8 mouse cellular contexts compared by ENCODE assay signal in genomic region chr19:32390116-32390515, GRCm38 (mm10). TPM values are rescaled to one million over a fixed set of nuclear protein-coding genes. Genes with fewer than 3 reads are reported as not detected.
A peak's percentile ranks its signal among the peaks of the same experiment; 100 is the strongest.
DNase-seq lines count a peak whose midpoint lies in the region; ATAC-seq and TF ChIP-seq lines count a peak whose summit lies in the region.

No protein-coding gene starts in this region.

- H3K4me1 ChIP-seq in lung, postnatal 0 days (ENCODE audit: insufficient read depth, low read depth, low read length) = peaks cover 8% of the 10 kb centered on the region; the same call in 1 of the 2 replicates
- H3K4me1 ChIP-seq in limb, embryonic 14.5 days (ENCODE audit: control insufficient read depth, insufficient read depth, low read length) = peaks cover 9% of the 10 kb centered on the region
- peaks cover 21% of the 10 kb centered on the region for H3K4me1 ChIP-seq in stomach, embryonic 16.5 days (ENCODE audit: control insufficient read depth, insufficient read depth, low read length)

- DNase-seq in adrenal gland, adult 2 months = peak; percentile 31
- no peak for DNase-seq in adrenal gland, postnatal 10 days
- DNase-seq in lung, postnatal 0 days (ENCODE audit: low spot score) = peak; percentile 30
- DNase-seq in lung, postnatal 14 days = no peak
- DNase-seq in limb, embryonic 14.5 days (ENCODE audit: low spot score) = no peak
- no peak for DNase-seq in urinary bladder, adult 2 months (ENCODE audit: low spot score)
- DNase-seq in layer of hippocampus, postnatal 10 days (ENCODE audit: low spot score in 2 of 2) = no peak

- 46% methylated on average over 7 of the region's 7 CpGs for WGBS in lung, postnatal 0 days
- 86% methylated on average over 7 of the region's 7 CpGs for WGBS in limb, embryonic 14.5 days
- WGBS in stomach, embryonic 16.5 days = 60% methylated on average over 7 of the region's 7 CpGs

- H3K27ac ChIP-seq in lung, postnatal 0 days (ENCODE audit: low read length) = peak overlapping the region; percentile 95
- no peak overlapping the region for H3K27ac ChIP-seq in limb, embryonic 14.5 days (replicated peaks; ENCODE audit: low read depth, low read length)
- H3K27ac ChIP-seq in stomach, embryonic 16.5 days (ENCODE audit: low read length) = peak overlapping the region; percentile 96; the same call in 1 of the 2 replicates

- H3K36me3 ChIP-seq in lung, postnatal 0 days (ENCODE audit: insufficient read depth, low read length) = no peaks in the 10 kb centered on the region
- no peaks in the 10 kb centered on the region for H3K36me3 ChIP-seq in limb, embryonic 14.5 days (ENCODE audit: control insufficient read depth, insufficient read depth, low read length)
- H3K36me3 ChIP-seq in stomach, embryonic 16.5 days (ENCODE audit: control insufficient read depth, insufficient read depth, low read length) = no peaks in the 10 kb centered on the region

- ATAC-seq in lung, postnatal 0 days = no peak
- no peak for ATAC-seq in limb, embryonic 14.5 days (ENCODE audit: low FRiP score, low read depth)
- ATAC-seq in stomach, embryonic 16.5 days (ENCODE audit: insufficient read depth, low FRiP score) = no peak

- TF ChIP-seq CTCF in lung, postnatal 0 days (IDR thresholded peaks at IDR 0.05) = no peak

- no peak for TF ChIP-seq EP300 in lung, postnatal 0 days (IDR thresholded peaks at IDR 0.05)

- H3K4me2 ChIP-seq in lung, postnatal 0 days (replicated peaks; ENCODE audit: low read depth, low read length) = peak overlapping the region; percentile 98
- H3K4me2 ChIP-seq in limb, embryonic 14.5 days (replicated peaks; ENCODE audit: low read depth, low read length, severe bottlenecking) = peak overlapping the region; percentile 64
- H3K4me2 ChIP-seq in stomach, embryonic 16.5 days (ENCODE audit: low read depth, low read length) = peak overlapping the region; percentile 79

- H3K9me3 ChIP-seq in lung, postnatal 0 days (ENCODE audit: low read length) = no peaks in the 10 kb centered on the region
- H3K9me3 ChIP-seq in limb, embryonic 14.5 days (ENCODE audit: control insufficient read depth, low read length) = no peaks in the 10 kb centered on the region
- no peaks in the 10 kb centered on the region for H3K9me3 ChIP-seq in stomach, embryonic 16.5 days (replicated peaks; ENCODE audit: control insufficient read depth, low read length)

- no peaks in the 10 kb centered on the region for H3K27me3 ChIP-seq in lung, postnatal 0 days (replicated peaks; ENCODE audit: insufficient read depth, low read length)
- H3K27me3 ChIP-seq in limb, embryonic 14.5 days (ENCODE audit: control insufficient read depth, insufficient read depth, low read length) = no peaks in the 10 kb centered on the region
- H3K27me3 ChIP-seq in stomach, embryonic 16.5 days (ENCODE audit: control insufficient read depth, insufficient read depth, low read length) = no peaks in the 10 kb centered on the region

- H3K9ac ChIP-seq in lung, postnatal 0 days (replicated peaks; ENCODE audit: low read depth) = peak overlapping the region; percentile 86; the same call in 1 of the 2 replicates
- no peak overlapping the region for H3K9ac ChIP-seq in limb, embryonic 14.5 days (ENCODE audit: low read depth, low read length, severe bottlenecking)
- peak overlapping the region; percentile 94 for H3K9ac ChIP-seq in stomach, embryonic 16.5 days (ENCODE audit: low read length)

- peak overlapping the region; percentile 92 for H3K4me3 ChIP-seq in lung, postnatal 0 days (ENCODE audit: low read depth, low read length)
- peak overlapping the region; percentile 75 for H3K4me3 ChIP-seq in limb, embryonic 14.5 days (replicated peaks; ENCODE audit: low read length)
- peak overlapping the region; percentile 74 for H3K4me3 ChIP-seq in stomach, embryonic 16.5 days (replicated peaks; ENCODE audit: low read length)

- no peak for TF ChIP-seq POLR2A in limb, embryonic 14.5 days (IDR thresholded peaks at IDR 0.05; ENCODE audit: borderline replicate concordance, extremely low read depth, insufficient read depth, insufficient read length)

RNA-seq across cellular contexts. Expression of gene Sgms1, which starts 0.6 kb away (rescaled TPM):
- 10 to 100 TPM; 71.4 to 73.5 TPM for total RNA-seq in adrenal gland, adult 2 months (2021)
- polyA plus RNA-seq in adrenal gland, adult 2 months (2012; rRNA removed) = 13.3 and 16.8 TPM in 2 replicates
- 10 to 100 TPM; 56.3 to 58.4 TPM for total RNA-seq in adrenal gland, postnatal 10 days (2021)
- polyA plus RNA-seq in lung, postnatal 0 days (2015; fragmentation: Nextera tagmentation; extraction: Ambion mirVana) = 59.3 and 74.9 TPM in 2 replicates
- polyA plus RNA-seq in limb, embryonic 14.5 days (2012; rRNA removed) = 20.4 and 20.8 TPM in 2 replicates
- 33.9 and 36.8 TPM in 2 replicates for polyA plus RNA-seq in limb, embryonic 14.5 days (2014; fragmentation: Nextera tagmentation; extraction: Ambion mirVana)
- 43.0 and 44.8 TPM in 2 replicates for polyA plus RNA-seq in stomach, embryonic 16.5 days (2015; fragmentation: Nextera tagmentation; extraction: Ambion mirVana)
- 22.2 and 26.6 TPM in 2 replicates for polyA plus RNA-seq in urinary bladder, adult 2 months (2012; rRNA removed)
- total RNA-seq in layer of hippocampus, postnatal 10 days (2021) = 10 to 100 TPM; 36.3 to 44.3 TPM

Comparison
In these comparisons a context has a peak if more than half of its experiments do, and no peak if none do; other contexts are left out.
1. DNase-seq: peak in adrenal gland, adult 2 months (single experiment) and lung, postnatal 0 days (single experiment); none in adrenal gland, postnatal 10 days (single experiment), lung, postnatal 14 days (single experiment), limb, embryonic 14.5 days (single experiment), urinary bladder, adult 2 months (single experiment) and layer of hippocampus, postnatal 10 days (0 of 2).
2. Peak in every context shown above with its lines, with median percentiles within 50 percentile points of each other: H3K4me2 ChIP-seq and H3K4me3 ChIP-seq.